Mouse (Mus musculus): Measurements from ENCODE around the gene Saa2. TPM values are rescaled to one million over a fixed set of nuclear protein-coding genes. Genes with fewer than 3 reads are reported as not detected.

Saa2 gene
- polyA plus RNA-seq (2012): not detected in 2 replicates

GRCm38 (mm10) chr7:46751490-46751889, at the start of gene Saa2:
Saa2 (plus strand) TSS chr7:46751790.

DNA sequence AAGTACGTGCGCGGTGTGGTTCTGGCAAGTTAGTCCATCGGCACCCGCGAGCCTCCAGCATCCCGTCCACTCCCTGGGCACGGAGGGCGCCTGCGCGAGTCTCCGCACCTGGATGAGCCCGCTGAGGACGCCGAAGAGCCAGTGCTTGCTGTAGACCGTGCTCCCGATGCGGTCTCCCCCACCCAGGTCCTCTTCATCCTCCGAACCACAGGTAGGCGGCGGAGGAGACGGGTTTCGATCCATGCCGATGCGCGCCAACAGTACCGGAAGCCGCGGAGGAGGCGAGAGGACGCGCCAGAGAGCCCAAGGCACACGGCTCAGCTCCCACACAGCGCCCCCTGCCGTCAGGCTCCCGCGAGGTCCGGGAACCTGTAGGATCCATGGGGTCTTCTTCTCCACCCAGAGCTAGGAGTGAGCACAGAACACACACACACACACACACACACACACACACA, 41.2 kb upstream of the Saa2 start, which contains the start of gene Saal1:
Saal1 (minus strand) TSS at position 291 of the 455 bp plus-strand sequence.

DNA sequence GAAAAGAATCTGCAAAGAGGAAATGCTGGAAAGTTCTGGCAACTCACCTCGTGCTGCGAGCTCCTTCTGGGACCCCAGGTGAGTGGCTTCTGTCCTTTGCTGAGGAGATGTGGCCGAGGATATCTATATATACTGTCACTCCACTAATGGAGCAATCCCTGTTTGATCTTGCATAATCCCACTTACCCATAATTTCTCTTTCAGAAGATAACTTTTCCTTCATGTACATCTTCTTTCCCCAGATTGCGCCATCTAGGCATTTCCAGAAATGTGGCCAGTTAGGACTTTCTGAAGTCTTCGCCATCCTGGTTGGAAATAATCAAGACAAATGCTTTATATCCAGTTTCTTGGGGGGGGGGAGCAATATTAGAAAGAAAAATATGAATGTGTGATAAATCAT, 36.0 kb upstream of the Saa2 start, which contains the start of gene Saa3:
Saa3 (minus strand) TSS at position 101 of the 400 bp plus-strand sequence.

GRCm38 (mm10) chr7:46732458-46732857, 19.1 kb upstream of the Saa2 start, which contains the start of gene Saa4:
Saa4 (minus strand) TSS chr7:46732603.

GRCm38 (mm10) chr7:46742880-46743279, 8.7 kb upstream of the Saa2 start, which contains the start of gene Saa1:
Saa1 (minus strand) TSS chr7:46742980.

GRCm38 (mm10) chr7:46795287-46796205, 44.0 kb downstream of the Saa2 start, which contains the start of the genes Hps5 and Gtf2h1:
Hps5 (minus strand) TSS chr7:46796064.
Gtf2h1 (plus strand) TSS chr7:46796103.

Other genes with a start within 250 kb of the Saa2 start
- 3.9 and 4.1 TPM in 2 replicates for gene Sergef, start 112.0 kb upstream of the Saa2 start, polyA plus RNA-seq (2012)
- gene Tph1, start 79.3 kb upstream of the Saa2 start, polyA plus RNA-seq (2012): not detected in 2 replicates
- 3.0 and 3.6 TPM in 2 replicates for gene Saal1, start 41.1 kb upstream of the Saa2 start, polyA plus RNA-seq (2012)
- 0.67 and 1.6 TPM in 2 replicates for gene Saa3, start 36.1 kb upstream of the Saa2 start, polyA plus RNA-seq (2012)
- not detected in 2 replicates for gene Saa4, start 19.2 kb upstream of the Saa2 start, polyA plus RNA-seq (2012)
- gene Saa1, start 8.8 kb upstream of the Saa2 start, polyA plus RNA-seq (2012): not detected in 2 replicates
- 5.2 and 5.6 TPM in 2 replicates for gene Hps5, start 44.3 kb downstream of the Saa2 start, polyA plus RNA-seq (2012)
- 55.0 and 56.6 TPM in 2 replicates for gene Gtf2h1, start 44.3 kb downstream of the Saa2 start, polyA plus RNA-seq (2012)
- gene Ldha, start 89.7 kb downstream of the Saa2 start, polyA plus RNA-seq (2012): 463 and 545 TPM in 2 replicates
- 0.10 TPM in 1 of 2 replicates, not detected in the other for gene Ldhc, start 109.4 kb downstream of the Saa2 start, polyA plus RNA-seq (2012)
- gene Tsg101, start 168.2 kb downstream of the Saa2 start, polyA plus RNA-seq (2012): 55.0 and 55.2 TPM in 2 replicates
- 0.19 and 0.26 TPM in 2 replicates for gene Uevld, start 206.7 kb downstream of the Saa2 start, polyA plus RNA-seq (2012)
- gene Gm9999, start 231.8 kb downstream of the Saa2 start, polyA plus RNA-seq (2012): not detected in 2 replicates

Data from megakaryocyte-erythroid progenitor cell, adult 5 weeks (primary cell).